ENCODE assay signal across 25 mouse cellular contexts in the genomic region with DNA sequence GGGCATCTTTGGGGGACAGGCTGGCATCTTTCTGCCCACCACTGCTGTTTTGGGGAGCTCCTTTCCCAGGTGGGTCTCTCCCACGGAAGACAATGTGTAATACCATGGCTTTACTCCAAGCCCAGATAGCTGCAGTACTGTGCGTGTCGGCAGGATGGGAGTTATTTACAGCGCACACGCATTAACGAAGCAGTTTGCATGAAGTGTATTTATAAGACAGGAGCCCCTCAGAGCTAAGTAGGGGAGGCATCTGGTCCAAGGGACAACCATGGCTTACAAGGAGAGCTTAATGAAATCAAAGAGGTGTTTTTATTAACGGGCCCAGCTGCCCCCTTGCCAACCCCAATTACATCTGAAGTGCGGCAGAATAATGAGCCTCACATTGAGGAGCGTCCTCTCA.
A peak's percentile ranks its signal among the peaks of the same experiment; 100 is the strongest.
DNase-seq lines count a peak whose midpoint lies in the region; ATAC-seq and TF ChIP-seq lines count a peak whose summit lies in the region.
"Had no signal": no experiment of that assay in that cellular context is flagged by ENCODE, and none has a peak within 500 bp of the region (broad histone marks: within the 10 kb centered on the region; RNA-seq: fewer than 3 reads in every experiment).

No protein-coding gene starts in this region.

- no peaks in the 10 kb centered on the region for H3K36me3 ChIP-seq in midbrain, embryonic 12.5 days
- no peaks in the 10 kb centered on the region for H3K36me3 ChIP-seq in midbrain, embryonic 11.5 days (ENCODE audit: control insufficient read depth, insufficient read depth, low read length)
- H3K36me3 ChIP-seq in stomach, embryonic 16.5 days (ENCODE audit: control insufficient read depth, insufficient read depth, low read length): no peaks in the 10 kb centered on the region
- no peaks in the 10 kb centered on the region for H3K36me3 ChIP-seq in stomach, postnatal 0 days (ENCODE audit: control insufficient read depth, insufficient read depth, low read length)
- no peaks in the 10 kb centered on the region for H3K36me3 ChIP-seq in forebrain, embryonic 13.5 days (ENCODE audit: poor library complexity, severe bottlenecking)
- H3K36me3 ChIP-seq: embryonic facial prominence, embryonic 12.5 days; neural tube, embryonic 12.5 days had no signal

- peaks cover 7% of the 10 kb centered on the region; the same call in 1 of the 2 replicates for H3K4me1 ChIP-seq in midbrain, embryonic 12.5 days
- no peaks in the 10 kb centered on the region for H3K4me1 ChIP-seq in midbrain, embryonic 11.5 days (ENCODE audit: control insufficient read depth, insufficient read depth, low read length)
- H3K4me1 ChIP-seq in stomach, embryonic 16.5 days (ENCODE audit: control insufficient read depth, insufficient read depth, low read length): no peaks in the 10 kb centered on the region; the same call in 1 of the 2 replicates
- no peaks in the 10 kb centered on the region for H3K4me1 ChIP-seq in stomach, postnatal 0 days (replicated peaks; ENCODE audit: control insufficient read depth, insufficient read depth)
- H3K4me1 ChIP-seq in forebrain, embryonic 13.5 days: peaks cover 14% of the 10 kb centered on the region

- H3K9me3 ChIP-seq in midbrain, embryonic 12.5 days: 0 out of 2 replicates have a peak, but pooled peaks cover 3% of the 10 kb centered on the region
- H3K9me3 ChIP-seq in midbrain, embryonic 11.5 days (ENCODE audit: control insufficient read depth, low read length): peaks cover 3% of the 10 kb centered on the region; the same call in 1 of the 2 replicates
- peaks cover 4% of the 10 kb centered on the region; the same call in 1 of the 2 replicates for H3K9me3 ChIP-seq in stomach, embryonic 16.5 days (replicated peaks; ENCODE audit: control insufficient read depth, low read length)
- no peaks in the 10 kb centered on the region for H3K9me3 ChIP-seq in stomach, postnatal 0 days (ENCODE audit: control insufficient read depth, low read length)
- no peaks in the 10 kb centered on the region for H3K9me3 ChIP-seq in forebrain, embryonic 13.5 days (replicated peaks)
- H3K9me3 ChIP-seq: neural tube, embryonic 12.5 days had no signal

- no peak overlapping the region for H3K9ac ChIP-seq in midbrain, embryonic 12.5 days (replicated peaks)
- H3K9ac ChIP-seq in midbrain, embryonic 11.5 days (ENCODE audit: low read length): no peak overlapping the region
- H3K9ac ChIP-seq in stomach, embryonic 16.5 days (ENCODE audit: low read length): no peak overlapping the region
- H3K9ac ChIP-seq in stomach, postnatal 0 days (ENCODE audit: low read length): no peak overlapping the region
- no peak overlapping the region for H3K9ac ChIP-seq in forebrain, embryonic 13.5 days
- H3K9ac ChIP-seq: embryonic facial prominence, embryonic 12.5 days; liver, embryonic 14.5 days; neural tube, embryonic 12.5 days had no signal

- ATAC-seq in midbrain, embryonic 12.5 days (ENCODE audit: low FRiP score, low read depth): 0 out of 2 replicates have a peak, but pooled peaks have one; percentile 60
- no peak for ATAC-seq in midbrain, embryonic 11.5 days (ENCODE audit: low FRiP score)
- no peak for ATAC-seq in stomach, embryonic 16.5 days (ENCODE audit: insufficient read depth, low FRiP score)
- no peak for ATAC-seq in stomach, postnatal 0 days (ENCODE audit: low FRiP score, low TSS enrichment)
- ATAC-seq in forebrain, embryonic 13.5 days: no peak
- ATAC-seq: activated CD4-positive, CD25-positive, alpha-beta regulatory T cell, adult 4 months; intestine, postnatal 0 days had no signal

- H3K27ac ChIP-seq in midbrain, embryonic 12.5 days (replicated peaks): 0 out of 2 replicates have a peak overlapping the region, but pooled peaks have one; percentile 1
- no peak overlapping the region for H3K27ac ChIP-seq in midbrain, embryonic 11.5 days (ENCODE audit: low read depth, low read length)
- H3K27ac ChIP-seq in stomach, embryonic 16.5 days (ENCODE audit: low read length): peak overlapping the region; percentile 16; the same call in 1 of the 2 replicates
- no peak overlapping the region for H3K27ac ChIP-seq in stomach, postnatal 0 days (replicated peaks)
- H3K27ac ChIP-seq in forebrain, embryonic 13.5 days: no peak overlapping the region
- H3K27ac ChIP-seq: embryonic facial prominence, embryonic 12.5 days; liver, embryonic 14.5 days; macrophage; neural tube, embryonic 12.5 days had no signal

- no peak overlapping the region for H3K4me3 ChIP-seq in midbrain, embryonic 12.5 days
- H3K4me3 ChIP-seq in midbrain, embryonic 11.5 days (ENCODE audit: low read depth, low read length): no peak overlapping the region
- no peak overlapping the region for H3K4me3 ChIP-seq in stomach, embryonic 16.5 days (replicated peaks; ENCODE audit: low read length)
- no peak overlapping the region for H3K4me3 ChIP-seq in stomach, postnatal 0 days (ENCODE audit: low read depth, low read length)
- no peak overlapping the region for H3K4me3 ChIP-seq in forebrain, embryonic 13.5 days
- H3K4me3 ChIP-seq: embryonic facial prominence, embryonic 12.5 days; myocyte; neural tube, embryonic 12.5 days had no signal

- TF ChIP-seq EP300 in stomach, postnatal 0 days (optimal IDR thresholded peaks at IDR 0.05): no peak

- no peaks in the 10 kb centered on the region for H3K27me3 ChIP-seq in midbrain, embryonic 12.5 days
- H3K27me3 ChIP-seq in midbrain, embryonic 11.5 days (ENCODE audit: control insufficient read depth, insufficient read depth, low read length): no peaks in the 10 kb centered on the region
- H3K27me3 ChIP-seq in stomach, embryonic 16.5 days (ENCODE audit: control insufficient read depth, insufficient read depth, low read length): no peaks in the 10 kb centered on the region
- H3K27me3 ChIP-seq in stomach, postnatal 0 days (ENCODE audit: control insufficient read depth, insufficient read depth, low read length): no peaks in the 10 kb centered on the region
- no peaks in the 10 kb centered on the region for H3K27me3 ChIP-seq in forebrain, embryonic 13.5 days
- H3K27me3 ChIP-seq: embryonic facial prominence, embryonic 12.5 days; neural tube, embryonic 12.5 days had no signal

- no peak overlapping the region for H3K4me2 ChIP-seq in midbrain, embryonic 12.5 days (replicated peaks)
- no peak overlapping the region for H3K4me2 ChIP-seq in midbrain, embryonic 11.5 days
- no peak overlapping the region for H3K4me2 ChIP-seq in stomach, embryonic 16.5 days (ENCODE audit: low read depth, low read length)
- no peak overlapping the region for H3K4me2 ChIP-seq in stomach, postnatal 0 days (replicated peaks; ENCODE audit: low read depth)
- H3K4me2 ChIP-seq in forebrain, embryonic 13.5 days: peak overlapping the region; percentile 10; the same call in 1 of the 2 replicates
- H3K4me2 ChIP-seq: embryonic facial prominence, embryonic 12.5 days; neural tube, embryonic 12.5 days had no signal

- TF ChIP-seq CTCF in stomach, postnatal 0 days (IDR thresholded peaks at IDR 0.05; ENCODE audit: low read depth): no peak

- WGBS in midbrain, embryonic 12.5 days: 68% methylated on average over 9 of the region's 9 CpGs
- 80% methylated on average over 9 of the region's 9 CpGs for WGBS in midbrain, embryonic 11.5 days
- 72% methylated on average over 9 of the region's 9 CpGs for WGBS in stomach, embryonic 16.5 days
- WGBS in stomach, postnatal 0 days: 80% methylated on average over 9 of the region's 9 CpGs
- WGBS in forebrain, embryonic 13.5 days: 24% methylated on average over 9 of the region's 9 CpGs

- intact Hi-C loops in left cerebral cortex, postnatal 25 days (cut with DNase I): no loop called here

- DNase-seq in midbrain, embryonic 11.5 days (ENCODE audit: low spot score, missing footprints): no peak
- DNase-seq in stomach, postnatal 0 days (ENCODE audit: low spot score): no peak
- DNase-seq in left cerebral cortex, postnatal 25 days (ENCODE audit: low spot score in 2 of 2): no peak
- DNase-seq: adrenal gland, adult 8-10 months; B cell, adult 2 months; cerebellum, adult 11 months; cerebellum, adult 9-10 months; cerebellum, postnatal 36 days; gastrocnemius, postnatal 10 days; heart, postnatal 14 days; kidney, postnatal 14 days; layer of hippocampus, adult 9-11 months; liver; lung, adult 2 months; lung, postnatal 10 days had no signal

Comparison
In these comparisons a context has a peak if more than half of its experiments do, and no peak if none do; other contexts are left out.
1. H3K27ac ChIP-seq: peak in midbrain, embryonic 12.5 days (single experiment) and stomach, embryonic 16.5 days (single experiment); none in midbrain, embryonic 11.5 days (single experiment), stomach, postnatal 0 days (single experiment) and forebrain, embryonic 13.5 days (single experiment).